Mouse (Mus musculus) cortical plate, adult 2 months (tissue): ENCODE measurements around the gene Gm31371.
"Not testable (repeated sequence)": the region's sequence is repeated elsewhere in the genome, so short reads cannot be mapped to it uniquely, and the experiment has no call there.

ENCODE experiments used
- CTCF ChIP-seq: fragments of 200-500 bp; IDR thresholded peaks from 2 replicates; pipeline ENCODE4 v1.5.1; 2011; ENCODE audit warnings: mild to moderate bottlenecking, control low read depth, low read length; ENCODE audit not compliant: insufficient read depth; ENCODE audit errors: extremely low read depth
- POLR2A ChIP-seq: fragments of 200-500 bp; IDR thresholded peaks from 2 replicates; pipeline ENCODE4 v1.6.1; 2011; ENCODE audit warnings: mild to moderate bottlenecking, low read length, control low read depth; ENCODE audit not compliant: insufficient read depth; ENCODE audit errors: extremely low read depth

GRCm38 (mm10) chr8:19963766-19964165, 60.6 kb downstream of the Gm31371 start:
- not testable (repeated sequence) for TF ChIP-seq POLR2A, CTCF
